Mouse (Mus musculus) ovary, postnatal 10 days (tissue): ENCODE results near the gene Nipal3.

Experiments
- DNase-seq: peaks from one replicate; pipeline ENCODE4 v3.0.0; 2022; ENCODE audit warnings: low spot score

Gene Nipal3

DNA sequence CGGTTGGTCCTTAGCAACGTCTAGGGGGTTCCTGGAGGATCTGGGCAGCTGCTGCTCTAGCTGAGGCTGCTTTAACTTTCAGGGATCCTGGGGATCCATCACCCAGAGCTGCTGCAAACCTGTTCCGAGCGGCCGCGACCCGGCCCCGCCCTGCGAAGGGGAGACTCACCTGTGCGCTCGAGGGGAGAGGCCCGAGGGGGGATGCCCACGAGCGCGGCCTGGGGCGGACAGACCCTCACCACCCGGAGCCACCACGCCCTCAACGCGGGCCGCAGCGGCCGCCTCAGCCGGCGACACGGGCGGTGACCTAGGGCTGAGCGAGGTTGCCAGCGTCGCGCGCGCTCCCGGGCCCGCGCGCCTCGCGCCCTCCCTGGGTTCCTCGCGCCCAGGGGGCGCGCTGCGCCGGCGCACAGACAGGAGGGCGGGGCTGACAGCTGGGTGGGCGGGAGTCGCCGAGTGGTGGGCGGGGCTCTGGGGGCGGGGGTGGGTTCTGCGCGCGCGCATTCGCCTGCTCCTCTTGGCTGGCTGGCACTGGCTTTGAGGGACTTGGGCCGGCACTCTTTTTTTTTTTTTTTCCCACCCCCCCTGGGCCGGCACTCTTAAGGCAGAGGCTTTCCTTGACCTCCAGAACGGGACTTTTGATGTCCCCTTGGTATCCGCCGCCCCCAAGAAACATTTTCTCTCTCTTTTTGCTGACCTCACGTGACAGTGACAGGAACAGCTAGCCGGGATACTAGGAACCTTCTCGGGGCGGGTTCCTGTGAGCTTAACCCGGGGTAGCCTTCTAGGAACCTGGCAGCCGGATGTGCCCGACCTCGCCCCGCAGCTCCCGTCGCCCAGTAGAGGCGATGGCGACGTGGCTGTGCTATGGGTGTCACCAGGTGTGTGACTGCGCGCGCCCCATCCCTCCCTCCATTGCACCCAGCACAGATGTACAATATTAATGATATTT lies 61.1 kb downstream of the Nipal3 start, which contains the start of gene Rcan3:
TSS of gene Rcan3 (minus strand) at position 411 of the 952 bp plus-strand sequence.
- peak; percentile 50 for DNase-seq

DNA sequence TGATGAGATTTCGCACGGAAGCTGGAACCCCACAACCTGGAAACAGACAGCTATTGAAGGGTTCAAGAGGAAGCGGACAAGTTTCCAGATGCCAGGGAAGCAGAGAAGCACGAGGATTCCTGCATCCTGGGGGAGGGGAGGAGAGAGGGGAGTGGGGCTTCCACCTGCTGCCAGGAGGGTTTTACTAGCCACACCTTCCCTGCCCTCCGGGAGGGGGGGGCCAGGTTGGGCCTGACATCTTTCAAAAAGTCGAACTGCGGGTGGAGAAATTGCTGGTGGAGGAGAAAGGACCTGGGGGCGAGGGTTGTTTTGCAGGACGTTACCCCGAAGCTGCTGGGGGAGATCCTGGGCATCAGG lies 61.8 kb downstream of the Nipal3 start:
- no peak for DNase-seq

DNA sequence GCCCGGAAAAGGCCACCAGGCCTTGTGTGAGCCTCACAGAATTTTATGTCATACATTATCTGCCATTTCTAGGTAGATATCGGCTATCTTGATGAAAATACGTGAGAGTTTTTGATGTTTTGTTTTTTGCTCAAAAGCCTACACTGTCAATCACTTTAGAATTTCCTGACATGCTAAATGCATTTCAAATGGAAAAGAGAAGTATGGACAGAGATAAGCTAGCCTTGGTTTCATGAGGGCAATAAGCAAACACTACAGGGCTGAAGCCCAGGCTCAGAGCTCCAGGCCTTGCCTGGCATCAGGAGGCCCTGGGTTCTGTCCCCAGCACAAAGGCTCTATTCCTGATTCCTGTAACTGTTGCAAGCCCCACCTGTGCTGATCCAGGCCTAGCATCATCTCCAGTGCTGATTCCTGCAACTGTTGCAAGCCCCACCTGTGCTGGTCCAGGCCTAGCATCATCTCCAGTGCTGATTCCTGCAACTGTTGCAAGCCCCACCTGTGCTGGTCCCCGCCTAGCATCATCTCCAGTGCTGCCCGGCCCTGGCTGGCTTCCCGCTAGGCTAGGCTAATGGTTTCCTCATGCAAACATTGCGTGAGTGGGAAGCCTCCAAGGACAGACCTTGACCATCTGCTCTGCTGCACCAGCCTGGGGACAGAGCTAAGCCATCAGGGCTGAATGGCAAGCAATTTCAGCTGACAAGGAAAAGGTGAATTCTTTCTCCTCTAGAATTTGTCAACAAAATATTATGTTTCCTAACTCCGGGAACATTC lies 64.7 kb downstream of the Nipal3 start:
- no peak for DNase-seq

DNA sequence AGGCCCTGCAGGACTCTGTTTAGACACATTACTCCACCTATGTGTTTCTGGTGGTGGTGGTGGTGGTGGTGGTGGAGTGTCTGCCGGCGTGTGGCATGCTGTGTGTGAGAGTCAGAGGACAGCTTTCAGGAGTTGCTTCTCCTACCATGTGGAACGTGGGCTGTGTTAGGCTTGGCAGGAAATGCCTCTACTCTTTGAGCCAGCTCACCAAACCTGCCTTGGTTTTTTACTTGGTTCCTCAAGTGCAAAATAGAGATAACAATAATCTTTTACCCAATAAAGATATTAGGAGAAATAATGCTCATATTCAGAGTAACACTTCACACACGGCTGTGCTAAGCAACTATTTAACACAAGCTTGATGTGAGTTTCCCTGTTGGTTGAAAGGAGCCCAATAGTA lies 65.5 kb downstream of the Nipal3 start:
- no peak for DNase-seq

DNA sequence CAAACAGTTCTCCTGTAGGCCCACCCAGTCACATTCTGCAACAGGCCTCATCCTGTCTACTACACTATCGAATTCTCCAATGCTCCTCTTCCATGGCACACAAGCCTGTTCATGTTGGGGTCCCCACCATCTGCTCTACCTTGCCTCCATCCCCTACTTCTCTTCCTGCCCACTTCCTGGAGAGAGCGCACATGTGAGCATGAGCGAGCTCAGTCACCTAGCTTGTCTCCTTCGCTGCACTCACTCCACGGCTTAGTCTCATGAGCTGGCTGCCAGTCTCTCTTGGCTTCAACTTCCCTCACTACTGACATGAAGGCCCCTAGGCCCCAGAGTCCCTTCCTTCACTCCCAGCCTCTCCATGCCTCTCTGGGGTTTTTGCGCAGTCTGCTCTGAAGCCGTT lies 68.3 kb downstream of the Nipal3 start:
- DNase-seq = no peak

DNA sequence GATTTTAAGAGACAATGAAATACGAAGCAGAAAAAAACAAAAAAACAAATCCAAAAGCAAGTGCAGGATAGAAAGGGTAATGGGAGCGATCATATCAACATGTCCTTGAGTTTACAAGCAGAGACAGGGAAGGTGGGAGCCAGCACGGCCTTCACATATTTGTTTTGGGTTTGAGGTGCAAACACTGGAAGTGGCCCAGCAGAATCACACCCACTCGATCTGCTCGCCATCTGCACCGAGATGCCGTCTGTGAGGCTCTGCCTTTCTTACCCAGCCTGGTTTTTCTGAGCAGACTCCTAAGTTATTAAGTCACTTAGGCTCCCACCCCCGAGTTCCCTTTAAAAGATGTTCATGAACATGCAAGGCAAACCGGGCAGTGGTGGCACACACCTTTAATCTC lies 69.2 kb downstream of the Nipal3 start:
- no peak for DNase-seq

DNA sequence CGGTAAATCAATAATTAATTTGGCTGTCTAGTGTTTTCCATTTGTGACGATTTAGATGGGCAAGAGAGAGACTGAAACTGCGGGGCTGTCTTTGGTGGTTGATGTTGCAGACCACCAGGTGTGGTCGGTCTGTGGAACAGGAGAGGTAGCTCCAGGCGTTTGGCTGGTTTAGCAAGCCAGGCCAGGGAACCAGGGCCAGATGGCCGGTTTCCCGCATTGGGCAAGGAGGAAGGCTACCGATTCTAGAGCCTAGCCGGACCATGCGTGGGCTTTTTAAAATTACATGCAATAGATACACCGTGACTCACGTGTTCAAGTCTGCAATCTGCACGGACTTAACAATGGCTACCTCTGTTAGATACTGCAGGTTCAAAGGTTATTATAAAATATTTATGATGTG lies 73.9 kb downstream of the Nipal3 start:
- DNase-seq = no peak

DNA sequence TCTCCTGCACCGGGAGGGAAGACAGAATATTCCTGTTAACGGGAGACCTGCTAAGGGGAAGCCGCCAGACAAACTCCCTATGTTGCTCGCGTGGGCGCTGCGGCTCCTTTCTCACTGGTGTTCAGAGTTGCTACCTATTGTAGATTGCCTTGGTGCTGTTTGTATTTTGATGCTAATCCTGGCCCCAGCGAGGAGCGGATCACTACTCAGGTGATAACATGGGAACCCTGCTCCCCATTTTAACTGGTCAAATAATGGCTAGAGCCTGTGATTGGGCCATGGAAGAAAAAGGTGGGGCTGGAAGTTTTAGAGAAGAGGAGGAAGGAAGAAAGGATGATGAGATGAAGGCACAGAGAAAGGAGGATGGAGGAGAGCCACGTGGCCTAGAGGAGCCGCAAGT lies 74.4 kb downstream of the Nipal3 start:
- DNase-seq = no peak

DNA sequence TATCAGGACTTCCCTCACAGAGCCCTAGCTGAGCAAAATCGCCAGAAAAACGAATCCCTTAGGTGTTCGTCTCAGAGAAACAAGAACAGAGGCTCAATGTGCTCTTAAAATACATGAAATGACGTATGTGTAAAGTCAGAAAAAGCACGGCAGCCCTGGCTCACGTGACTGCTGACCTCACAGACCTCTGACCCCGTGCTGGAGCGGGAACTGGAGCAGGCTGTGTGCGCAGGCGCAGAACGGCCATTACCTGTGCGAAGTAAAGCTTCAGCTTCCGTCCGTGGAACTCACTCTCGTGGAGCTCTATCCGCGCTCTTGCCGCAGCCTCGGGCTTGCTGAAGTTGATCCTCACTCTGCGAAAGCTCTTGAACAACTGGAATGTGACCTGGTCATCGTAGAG lies 74.8 kb downstream of the Nipal3 start:
- DNase-seq = no peak

DNA sequence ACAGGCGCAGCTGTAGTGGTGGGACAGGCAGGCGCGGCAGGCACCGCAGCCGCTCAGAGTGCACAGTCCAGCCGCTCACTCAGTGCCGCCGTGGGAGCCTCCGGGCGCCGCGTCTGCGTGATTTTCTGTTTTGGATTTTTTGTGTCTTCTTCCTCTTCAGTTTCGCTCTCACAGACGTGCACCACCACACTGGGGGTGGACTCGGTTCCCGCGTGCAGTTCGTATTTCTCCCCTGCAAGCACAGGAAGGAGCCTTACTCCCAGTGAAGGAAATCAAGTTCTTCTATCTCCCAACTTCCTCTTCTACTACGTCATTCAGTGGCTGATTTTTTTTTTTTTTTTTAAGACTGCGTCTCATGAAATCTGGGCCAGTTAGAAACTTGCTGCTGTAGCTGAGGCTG lies 78.5 kb downstream of the Nipal3 start:
- no peak for DNase-seq

DNA sequence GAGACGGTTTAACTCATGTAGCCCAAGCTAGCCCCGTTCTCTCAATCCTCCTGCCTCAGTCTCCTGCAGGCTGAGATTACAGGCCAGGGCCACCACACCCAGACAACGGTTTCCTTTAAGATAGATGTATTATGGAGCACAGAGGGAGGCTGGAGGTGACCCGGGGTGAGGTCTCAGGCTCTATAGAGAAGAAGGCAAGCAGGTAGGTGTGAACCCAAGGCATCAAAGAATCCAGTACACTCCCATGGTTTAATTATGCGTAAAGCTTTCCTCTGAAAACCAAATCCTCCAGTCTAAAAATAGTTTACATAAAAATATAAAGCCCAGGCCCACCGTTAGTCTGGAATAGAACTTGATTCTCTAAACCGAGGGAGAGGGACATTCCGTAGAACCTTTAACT lies 81.3 kb downstream of the Nipal3 start:
- DNase-seq = no peak

DNA sequence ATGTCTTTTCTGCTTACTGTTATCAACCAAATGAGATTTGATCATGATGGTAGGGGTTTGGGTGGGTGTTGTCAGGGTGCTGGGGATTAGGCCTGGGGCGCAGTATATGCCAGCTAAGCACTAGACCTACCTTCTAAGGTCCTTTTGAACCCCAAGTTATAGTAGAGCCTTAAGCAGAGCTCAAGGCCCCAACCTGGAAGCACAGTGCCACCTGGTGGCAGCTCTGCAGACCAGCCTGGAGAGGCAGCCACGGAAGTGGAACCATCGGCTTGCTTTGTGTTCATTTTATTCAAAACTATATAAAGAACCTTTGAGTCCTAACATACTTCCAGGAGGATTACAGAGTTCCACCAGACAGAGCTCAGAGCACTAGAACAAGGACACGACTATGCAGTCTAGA lies 83.2 kb downstream of the Nipal3 start:
- no peak for DNase-seq

DNA sequence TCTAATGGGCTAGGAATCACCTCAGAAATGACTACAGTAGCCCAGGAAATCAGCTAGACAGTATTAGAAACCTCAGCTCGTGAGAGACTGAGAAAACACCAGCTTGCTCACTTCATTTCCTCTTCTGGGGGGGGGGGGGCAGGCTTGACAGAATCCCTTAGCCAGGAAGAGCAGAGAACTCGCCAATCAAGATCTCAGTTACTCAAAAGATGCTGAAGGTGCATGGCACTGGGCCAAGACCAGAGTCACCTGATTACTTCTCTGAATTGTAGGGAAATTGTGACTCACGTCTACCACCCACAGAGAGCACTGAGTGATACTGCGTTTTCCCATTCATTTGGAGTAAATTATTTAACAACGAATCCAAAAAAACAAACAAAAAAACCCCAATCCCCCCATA lies 88.7 kb downstream of the Nipal3 start:
- DNase-seq = no peak

DNA sequence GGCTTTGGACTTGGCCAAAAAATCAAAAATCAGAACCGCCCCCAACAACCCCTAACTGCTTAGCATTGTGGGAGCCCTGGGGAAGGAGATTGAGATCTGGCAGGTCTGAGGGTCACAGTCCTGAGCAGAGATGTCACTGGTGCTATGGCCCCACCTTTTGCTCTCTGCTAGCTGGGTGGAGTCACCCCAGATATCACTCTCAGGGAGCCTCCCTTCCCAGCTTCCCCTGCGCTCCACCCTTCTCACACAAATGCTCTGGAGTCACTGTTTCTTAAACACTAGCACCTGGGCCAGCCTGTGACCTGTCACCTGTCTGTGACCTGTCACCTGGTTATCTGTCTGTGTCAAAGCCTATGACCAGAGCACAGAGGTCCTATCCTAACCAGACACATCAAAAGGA lies 89.9 kb downstream of the Nipal3 start:
- no peak for DNase-seq

DNA sequence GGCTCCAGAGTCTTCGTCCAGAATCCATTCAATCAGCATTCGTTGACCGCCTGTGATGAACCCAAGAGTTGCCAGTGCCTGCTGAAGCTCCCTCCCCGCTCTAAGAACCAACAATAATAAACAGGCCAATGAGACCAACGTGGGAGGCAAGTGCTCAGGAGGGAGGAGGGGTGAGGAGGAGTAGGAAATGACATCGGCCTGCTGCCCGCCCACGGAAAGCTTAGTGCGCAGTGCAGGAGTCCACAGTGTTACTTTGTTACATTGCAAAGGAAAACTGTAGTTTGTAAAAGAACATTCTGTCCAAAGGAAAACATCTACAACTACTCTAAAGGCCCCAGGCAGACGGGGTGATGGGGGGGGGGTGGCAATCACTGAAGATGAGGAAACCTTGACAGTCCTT lies 90.8 kb downstream of the Nipal3 start:
- no peak for DNase-seq

DNA sequence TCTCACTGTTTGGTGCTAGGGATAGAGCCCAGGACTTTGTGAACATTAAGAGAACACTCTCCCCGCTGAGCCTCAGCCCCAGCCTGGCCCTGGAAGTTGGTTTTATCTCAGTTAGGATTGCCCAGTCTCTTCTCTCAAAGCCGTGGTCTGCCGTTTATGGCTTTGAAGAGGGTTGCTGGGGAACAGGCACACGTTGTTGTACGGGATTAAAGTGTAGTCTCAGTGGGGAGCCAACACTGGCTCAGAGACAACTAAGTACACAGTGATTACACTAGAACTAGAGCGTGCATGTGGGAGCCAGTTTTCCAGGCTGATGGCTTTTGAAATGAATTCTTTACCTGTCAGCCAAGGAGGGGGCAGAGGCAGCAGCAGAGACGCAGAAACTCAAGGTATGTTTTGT lies 93.0 kb downstream of the Nipal3 start:
- no peak for DNase-seq

DNA sequence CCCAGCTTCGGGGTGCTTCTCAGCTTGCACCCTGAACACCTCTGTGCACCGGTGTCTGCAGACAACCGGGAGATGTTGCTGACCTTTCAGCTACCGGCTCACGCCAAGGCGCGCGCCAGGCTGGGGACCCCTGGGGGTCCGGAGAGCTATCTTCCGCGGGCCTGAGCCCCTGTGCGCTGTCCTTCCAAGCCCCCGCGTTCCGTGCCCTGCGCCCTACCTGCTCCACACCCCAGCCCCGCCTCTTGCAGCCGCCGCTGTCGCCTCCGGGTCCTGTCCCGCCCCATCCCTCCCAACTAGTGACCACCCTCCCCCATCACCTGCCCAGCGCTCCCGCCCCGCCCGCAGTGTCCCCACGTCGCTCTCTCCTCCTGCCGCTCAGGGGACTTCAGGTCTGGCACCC lies 96.8 kb downstream of the Nipal3 start, which contains the start of gene Ncmap:
TSS of gene Ncmap (minus strand) at position 237 of the 400 bp plus-strand sequence.
- no peak for DNase-seq

DNA sequence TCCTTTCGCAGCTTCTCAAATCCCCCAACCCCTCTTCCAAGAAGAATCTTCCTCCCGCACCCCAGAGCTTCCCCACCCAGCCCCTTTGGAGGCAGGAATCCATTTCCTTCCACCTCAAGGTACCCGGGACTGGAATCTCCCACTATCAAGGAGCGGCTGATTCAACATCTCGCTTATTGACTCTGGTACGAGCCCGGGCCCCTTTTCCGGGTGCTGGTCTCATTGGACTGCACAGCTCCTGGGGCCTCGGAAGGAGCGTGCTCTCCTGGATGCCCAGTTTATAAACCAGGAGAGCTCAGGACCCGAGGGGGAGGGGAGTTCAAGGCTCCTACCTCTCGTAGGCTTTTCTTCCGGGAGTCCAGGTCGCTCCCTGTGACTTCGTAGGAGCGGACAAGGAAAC lies 97.3 kb downstream of the Nipal3 start:
- no peak for DNase-seq

DNA sequence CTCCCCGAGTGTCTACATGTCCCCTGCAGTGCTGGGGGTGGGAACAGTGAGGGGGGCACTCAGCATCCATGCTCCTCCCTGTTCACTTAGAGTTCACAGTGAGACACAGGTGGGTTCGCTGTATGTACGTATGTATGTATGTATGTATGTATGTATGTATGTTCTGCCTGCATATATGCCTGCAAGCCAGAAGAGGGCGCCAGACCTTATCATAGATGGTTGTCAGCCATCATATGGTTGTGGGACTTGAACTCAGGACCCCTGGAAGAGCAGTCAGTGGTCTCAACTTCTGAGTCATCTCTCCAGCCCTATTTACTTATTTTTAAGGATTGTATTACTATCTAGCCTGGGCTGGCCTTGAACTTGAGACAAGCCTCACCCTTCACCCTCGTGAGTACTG lies 98.5 kb downstream of the Nipal3 start:
- DNase-seq = no peak
